Mouse (Mus musculus): ENCODE measurements around the gene Cacfd1. TPM values are rescaled to one million over a fixed set of nuclear protein-coding genes. Genes with fewer than 3 reads are reported as not detected.

The Cacfd1 gene
- polyA plus RNA-seq (2015; fragmentation: Nextera tagmentation; extraction: Ambion mirVana) = 72.3 and 79.5 TPM in 2 replicates

DNA sequence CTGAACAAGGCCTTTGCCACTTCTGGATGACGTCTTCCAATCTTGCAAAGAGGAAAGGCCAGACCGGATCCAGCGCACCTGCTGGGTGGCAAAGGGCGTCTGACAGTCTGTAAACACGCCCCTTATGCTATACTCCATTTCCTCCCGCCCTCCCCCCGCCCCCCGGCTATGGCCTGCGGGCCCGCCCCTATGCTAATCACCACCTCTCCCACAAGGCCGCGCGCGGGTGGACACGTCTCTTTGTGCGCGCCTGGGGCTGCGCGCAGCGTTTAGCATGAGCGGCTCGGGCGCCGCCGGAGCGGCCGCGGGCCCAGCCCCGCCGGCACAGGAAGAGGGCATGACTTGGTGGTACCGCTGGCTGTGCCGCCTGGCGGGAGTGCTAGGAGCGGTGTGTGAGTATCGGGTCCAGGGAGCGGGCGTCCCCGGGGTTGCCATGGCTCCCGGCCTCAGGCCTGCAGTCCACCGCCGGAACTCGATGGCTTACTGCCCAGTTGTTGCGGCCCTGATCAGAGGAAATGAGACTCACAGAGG, at the start of gene Cacfd1:
Cacfd1 (plus strand) TSS at position 213 of the 531 bp plus-strand sequence.
- Histone ChIP-seq H3K36me3 (peaks cover 16% of the 10 kb centered on the region), H3K4me2 (peak within 1 kb of the TSS; percentile 65), H3K9ac (peak within 1 kb of the TSS; percentile 89), H3K4me3 (peak within 1 kb of the TSS; percentile 68), H3K27me3 (no peaks in the 10 kb centered on the region), H3K4me1 (peaks cover 23% of the 10 kb centered on the region), H3K9me3 (no peaks in the 10 kb centered on the region), H3K27ac (peak within 1 kb of the TSS; percentile 88)
- 0% methylated on average over 42 of the region's 43 CpGs for WGBS
- ATAC-seq (ENCODE audit: insufficient number of reproducible peaks, low FRiP score, low TSS enrichment, low read depth) = peak; percentile 93

GRCm38 (mm10) chr2:26960756-26961155, 49.0 kb upstream of the Cacfd1 start:
- WGBS = 78% methylated on average over 4 of the region's 4 CpGs
- peaks cover 20% of the 10 kb centered on the region for H3K4me1 ChIP-seq
- H3K9ac ChIP-seq = no peak overlapping the region
- H3K27me3 ChIP-seq = no peaks in the 10 kb centered on the region
- H3K27ac ChIP-seq = no peak overlapping the region
- no peak overlapping the region for H3K4me2 ChIP-seq
- H3K9me3 ChIP-seq = no peaks in the 10 kb centered on the region
- ATAC-seq (ENCODE audit: insufficient number of reproducible peaks, low FRiP score, low TSS enrichment, low read depth) = no peak
- no peak overlapping the region for H3K4me3 ChIP-seq
- peaks cover 61% of the 10 kb centered on the region for H3K36me3 ChIP-seq

DNA sequence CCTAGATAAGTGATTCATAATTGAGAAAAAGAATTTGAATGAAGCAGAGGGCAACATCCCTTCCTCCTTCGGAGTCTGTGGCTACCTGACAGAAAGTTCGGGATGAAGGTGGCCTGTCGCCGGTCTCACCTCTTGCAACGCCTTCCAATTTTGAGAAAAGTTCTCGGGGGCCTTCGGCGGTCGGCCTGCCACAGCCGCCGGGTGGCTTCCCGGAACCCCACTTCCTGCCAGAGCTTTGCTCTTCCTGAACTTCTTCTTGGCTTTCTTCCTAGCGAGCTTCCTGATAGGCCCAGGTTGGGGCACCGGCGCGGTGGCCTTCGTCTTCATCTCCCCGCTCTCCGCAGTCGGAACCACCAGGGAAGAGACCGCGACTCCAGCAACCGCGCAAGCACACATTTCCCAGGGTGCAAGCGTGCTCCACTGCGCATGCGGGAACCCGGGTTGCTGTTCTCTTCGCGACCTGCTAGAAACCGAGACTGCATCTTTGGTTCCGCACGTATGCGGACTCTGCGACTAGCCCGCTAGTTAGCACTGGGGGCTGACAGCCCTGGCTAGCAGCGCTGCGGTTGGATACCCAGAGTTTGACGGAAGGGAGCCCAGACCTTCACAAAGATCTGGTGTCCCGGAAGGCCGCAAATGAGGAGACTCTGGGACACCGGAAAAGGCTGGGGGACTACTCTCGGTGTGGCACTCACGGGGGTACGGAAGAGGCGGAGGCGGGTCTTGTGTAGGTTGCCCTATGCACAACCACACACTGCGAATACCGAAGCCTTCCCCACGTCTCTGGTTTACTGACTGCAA, 45.6 kb upstream of the Cacfd1 start, which contains the start of gene Rexo4:
Rexo4 (minus strand) TSS at position 464 of the 801 bp plus-strand sequence.
- peak; percentile 94 for ATAC-seq (ENCODE audit: insufficient number of reproducible peaks, low FRiP score, low TSS enrichment, low read depth)
- H3K4me1 ChIP-seq = peaks cover 20% of the 10 kb centered on the region
- peak within 1 kb of the TSS; percentile 99 for H3K27ac ChIP-seq
- H3K4me2 ChIP-seq = peak within 1 kb of the TSS; percentile 78
- WGBS = under 1% methylated on average over 50 of the region's 50 CpGs
- no peaks in the 10 kb centered on the region for H3K27me3 ChIP-seq
- H3K9ac ChIP-seq = peak within 1 kb of the TSS; percentile 92
- H3K9me3 ChIP-seq = no peaks in the 10 kb centered on the region
- H3K36me3 ChIP-seq = peaks cover 30% of the 10 kb centered on the region
- peak within 1 kb of the TSS; percentile 83 for H3K4me3 ChIP-seq

DNA sequence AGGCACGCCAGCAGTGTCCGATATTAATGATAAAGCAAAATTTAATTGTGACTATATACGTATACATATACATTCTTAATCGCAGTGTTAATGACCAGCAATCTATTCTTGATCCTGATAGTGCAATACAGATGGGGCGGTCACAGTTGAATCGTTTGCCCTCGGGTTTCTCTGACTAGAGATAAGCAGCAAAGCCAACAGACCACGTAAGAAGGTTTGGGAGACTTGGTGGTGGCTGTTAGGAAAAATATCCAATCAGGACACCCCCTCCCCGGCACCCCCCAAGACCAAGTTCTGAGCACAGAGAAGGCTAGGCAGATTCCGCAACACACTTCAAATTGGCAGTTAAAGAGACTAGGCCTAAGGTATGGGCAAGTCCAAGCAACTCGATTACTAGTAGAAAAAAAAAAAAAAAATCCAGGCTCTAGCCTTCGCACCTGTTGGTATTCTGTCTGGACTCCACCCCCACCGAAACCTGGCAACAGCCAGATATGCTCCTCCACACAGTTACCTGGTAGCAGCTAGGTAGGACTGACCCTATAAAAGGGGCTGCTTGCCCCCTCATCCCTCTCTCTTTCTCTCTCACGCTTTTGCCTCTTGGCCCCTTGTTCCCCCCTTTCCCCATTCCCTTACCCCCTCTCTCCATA, 44.9 kb upstream of the Cacfd1 start:
- H3K27ac ChIP-seq = peak overlapping the region; percentile 99
- WGBS = 16% methylated on average over 14 of the region's 14 CpGs
- H3K9me3 ChIP-seq = no peaks in the 10 kb centered on the region
- H3K4me3 ChIP-seq = peak overlapping the region; percentile 83
- peaks cover 26% of the 10 kb centered on the region for H3K36me3 ChIP-seq
- H3K27me3 ChIP-seq = no peaks in the 10 kb centered on the region
- peaks cover 20% of the 10 kb centered on the region for H3K4me1 ChIP-seq
- peak overlapping the region; percentile 78 for H3K4me2 ChIP-seq
- H3K9ac ChIP-seq = peak overlapping the region; percentile 92
- ATAC-seq (ENCODE audit: insufficient number of reproducible peaks, low FRiP score, low TSS enrichment, low read depth) = no peak

- H3K9ac ChIP-seq = no peak overlapping the region
- H3K9me3 ChIP-seq = no peaks in the 10 kb centered on the region
- 85% methylated on average over 2 of the region's 2 CpGs for WGBS
- no peak overlapping the region for H3K27ac ChIP-seq
- peaks cover 2% of the 10 kb centered on the region for H3K36me3 ChIP-seq
- no peak for ATAC-seq (ENCODE audit: insufficient number of reproducible peaks, low FRiP score, low TSS enrichment, low read depth)
- peaks cover 14% of the 10 kb centered on the region for H3K4me1 ChIP-seq
- H3K27me3 ChIP-seq = no peaks in the 10 kb centered on the region
- no peak overlapping the region for H3K4me3 ChIP-seq
- H3K4me2 ChIP-seq = no peak overlapping the region
Observed at GRCm38 (mm10) chr2:26967262-26967661, 42.5 kb upstream of the Cacfd1 start.

DNA sequence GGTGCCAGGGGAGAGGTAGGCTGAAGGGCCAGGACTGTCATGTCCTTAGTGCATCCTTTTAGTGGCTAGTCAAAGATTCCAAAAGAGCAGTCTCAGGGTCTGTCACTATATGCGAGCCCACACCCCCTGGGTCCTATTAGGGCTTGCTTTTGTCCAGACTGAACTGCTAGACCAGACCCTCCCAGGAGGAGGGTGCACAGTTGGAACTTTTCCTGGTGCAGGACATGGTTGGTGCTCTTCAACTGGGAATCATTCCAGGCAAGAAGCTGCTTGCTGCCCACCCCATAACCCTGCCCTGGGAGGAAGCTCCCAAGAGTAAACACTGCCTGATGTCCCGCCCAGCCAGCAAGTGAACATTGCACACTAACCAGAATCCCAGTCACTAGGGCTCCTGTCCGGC, 36.6 kb upstream of the Cacfd1 start, which contains the start of gene Adamts13:
Adamts13 (plus strand) TSS at position 301 of the 400 bp plus-strand sequence.
- Histone ChIP-seq H3K4me2 (no peak within 1 kb of the TSS), H3K4me3 (no peak within 1 kb of the TSS), H3K9me3 (no peaks in the 10 kb centered on the region), H3K36me3 (no peaks in the 10 kb centered on the region), H3K27ac (no peak within 1 kb of the TSS), H3K9ac (no peak within 1 kb of the TSS), H3K27me3 (no peaks in the 10 kb centered on the region), H3K4me1 (no peaks in the 10 kb centered on the region)
- whole genome bisulfite sequencing = 69% methylated on average over 3 of the region's 3 CpGs
- ATAC-seq (ENCODE audit: insufficient number of reproducible peaks, low FRiP score, low TSS enrichment, low read depth) = no peak

GRCm38 (mm10) chr2:26973960-26974359, 35.8 kb upstream of the Cacfd1 start:
- H3K36me3 ChIP-seq = no peaks in the 10 kb centered on the region
- H3K4me3 ChIP-seq = no peak overlapping the region
- no peaks in the 10 kb centered on the region for H3K27me3 ChIP-seq
- H3K27ac ChIP-seq = no peak overlapping the region
- no peaks in the 10 kb centered on the region for H3K4me1 ChIP-seq
- H3K9me3 ChIP-seq = no peaks in the 10 kb centered on the region
- no peak overlapping the region for H3K9ac ChIP-seq
- WGBS = 26% methylated on average over 4 of the region's 4 CpGs
- no peak for ATAC-seq (ENCODE audit: insufficient number of reproducible peaks, low FRiP score, low TSS enrichment, low read depth)
- no peak overlapping the region for H3K4me2 ChIP-seq

DNA sequence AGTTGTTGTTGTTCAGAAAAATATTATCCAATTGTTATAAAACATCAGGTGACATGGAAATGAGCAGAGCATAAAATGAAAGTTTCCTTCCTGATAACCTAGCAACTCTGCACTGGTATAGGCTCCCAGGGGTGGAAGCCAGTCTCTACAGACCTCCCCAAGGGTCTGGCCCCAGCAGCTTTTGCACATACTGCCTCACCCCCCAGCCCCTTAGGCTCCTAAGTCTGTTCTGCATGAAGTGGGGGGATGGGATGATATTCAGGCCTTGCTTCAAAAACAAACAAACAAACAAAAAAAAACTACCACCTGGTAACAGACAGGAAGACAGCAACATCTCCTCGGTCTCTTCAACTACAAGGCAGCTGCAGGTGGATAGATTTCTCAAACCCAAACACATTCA, 29.4 kb upstream of the Cacfd1 start:
- Histone ChIP-seq H3K27ac (no peak overlapping the region), H3K4me2 (no peak overlapping the region), H3K9ac (no peak overlapping the region), H3K36me3 (no peaks in the 10 kb centered on the region), H3K4me1 (no peaks in the 10 kb centered on the region), H3K27me3 (no peaks in the 10 kb centered on the region), H3K9me3 (no peaks in the 10 kb centered on the region), H3K4me3 (no peak overlapping the region)
- no peak for ATAC-seq (ENCODE audit: insufficient number of reproducible peaks, low FRiP score, low TSS enrichment, low read depth)
- whole genome bisulfite sequencing = 72% methylated on average over 1 of the region's 1 CpGs

GRCm38 (mm10) chr2:26984179-26984578, 25.5 kb upstream of the Cacfd1 start:
- no peak for ATAC-seq (ENCODE audit: insufficient number of reproducible peaks, low FRiP score, low TSS enrichment, low read depth)
- H3K4me3 ChIP-seq = no peak overlapping the region

GRCm38 (mm10) chr2:26984640-26985039, 25.1 kb upstream of the Cacfd1 start:
- no peaks in the 10 kb centered on the region for H3K36me3 ChIP-seq

More at GRCm38 (mm10) chr2:26984179-26984578, 25.5 kb upstream of the Cacfd1 start:
- Histone ChIP-seq H3K27me3 (no peaks in the 10 kb centered on the region), H3K9ac (no peak overlapping the region), H3K4me2 (no peak overlapping the region), H3K4me1 (no peaks in the 10 kb centered on the region), H3K27ac (no peak overlapping the region), H3K36me3 (no peaks in the 10 kb centered on the region), H3K9me3 (no peaks in the 10 kb centered on the region)
- WGBS = 69% methylated on average over 2 of the region's 2 CpGs

DNA sequence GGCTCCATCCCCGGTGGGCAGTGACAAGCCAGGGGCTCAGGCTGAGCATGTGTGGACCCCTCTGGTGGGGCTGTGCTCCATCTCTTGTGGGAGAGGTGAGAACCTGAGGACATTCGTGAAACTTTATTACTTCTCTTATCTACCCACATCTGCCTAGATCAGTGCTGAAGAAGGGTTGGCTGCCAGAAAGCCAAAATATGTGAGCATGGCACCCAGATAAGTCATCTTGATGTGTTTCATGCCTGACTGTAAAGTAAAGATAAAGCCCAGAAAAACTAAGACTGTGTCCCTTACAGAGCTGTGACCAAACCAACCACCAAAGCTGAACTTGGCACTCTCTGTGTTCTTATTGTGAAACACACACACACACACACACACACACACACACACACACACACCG, 15.8 kb upstream of the Cacfd1 start:
- Histone ChIP-seq H3K9me3 (no peaks in the 10 kb centered on the region), H3K9ac (no peak overlapping the region), H3K4me3 (no peak overlapping the region), H3K36me3 (no peaks in the 10 kb centered on the region), H3K4me2 (no peak overlapping the region), H3K4me1 (no peaks in the 10 kb centered on the region), H3K27ac (no peak overlapping the region), H3K27me3 (no peaks in the 10 kb centered on the region)
- WGBS = 74% methylated on average over 3 of the region's 3 CpGs
- no peak for ATAC-seq (ENCODE audit: insufficient number of reproducible peaks, low FRiP score, low TSS enrichment, low read depth)

More at GRCm38 (mm10) chr2:26984640-26985039, 25.1 kb upstream of the Cacfd1 start:
- no peak overlapping the region for H3K4me2 ChIP-seq
- ATAC-seq (ENCODE audit: insufficient number of reproducible peaks, low FRiP score, low TSS enrichment, low read depth) = no peak
- no peaks in the 10 kb centered on the region for H3K27me3 ChIP-seq
- H3K4me3 ChIP-seq = no peak overlapping the region
- WGBS = 88% methylated on average over 5 of the region's 5 CpGs
- no peaks in the 10 kb centered on the region for H3K9me3 ChIP-seq
- H3K27ac ChIP-seq = no peak overlapping the region
- H3K4me1 ChIP-seq = no peaks in the 10 kb centered on the region
- H3K9ac ChIP-seq = no peak overlapping the region

- no peaks in the 10 kb centered on the region for H3K4me1 ChIP-seq
- H3K9ac ChIP-seq = no peak overlapping the region
- H3K4me3 ChIP-seq = no peak overlapping the region
- no peak overlapping the region for H3K27ac ChIP-seq
- H3K36me3 ChIP-seq = no peaks in the 10 kb centered on the region
- no peaks in the 10 kb centered on the region for H3K27me3 ChIP-seq
- H3K9me3 ChIP-seq = no peaks in the 10 kb centered on the region
- ATAC-seq (ENCODE audit: insufficient number of reproducible peaks, low FRiP score, low TSS enrichment, low read depth) = no peak
- H3K4me2 ChIP-seq = no peak overlapping the region
- WGBS = 72% methylated on average over 1 of the region's 1 CpGs
Observed at GRCm38 (mm10) chr2:26997498-26997897, 12.2 kb upstream of the Cacfd1 start.

Data from limb, embryonic 15.5 days (tissue).